Mouse (Mus musculus) E14TG2a.4 (cell line): ENCODE measurements around the gene Zbtb9.

Experiments used
- CTCF ChIP-seq: conservative IDR thresholded peaks from 2 replicates; pipeline ENCODE4 v1.5.1; 2014; ENCODE audit warnings: low read length
- POU5F1 ChIP-seq: IDR thresholded peaks from 2 replicates; pipeline ENCODE4 v1.6.1; 2014; ENCODE audit warnings: low read length, borderline replicate concordance

GRCm38 (mm10) chr17:27051514-27051913 lies 78.5 kb downstream of the Zbtb9 start:
- TF ChIP-seq CTCF: no peak
- no peak for TF ChIP-seq POU5F1
